Mouse (Mus musculus): ENCODE data around the gene Slc25a26.

- TF ChIP-seq GATA1 (IDR thresholded peaks at IDR 0.05; ENCODE audit: low read length) (no peak), TAL1 (IDR thresholded peaks at IDR 0.05; ENCODE audit: low read length) (no peak)
Measured at GRCm38 (mm10) chr6:94652659-94653213, 152.6 kb downstream of the Slc25a26 start.
